Mouse (Mus musculus) MEL (cell line): ENCODE results near the gene Ddx5. TPM values are rescaled to one million over a fixed set of nuclear protein-coding genes. Genes with fewer than 3 reads are reported as not detected.
A peak's percentile ranks its signal among the peaks of the same experiment; 100 is the strongest.

Experiments
- DNase-seq: peaks from one replicate; pipeline ENCODE4 v3.0.0; 2011; ENCODE audit warnings: low read depth, low spot score
- H3K27ac ChIP-seq: 2 replicates; pipeline ENCODE4 v1.5.1; 2012; ENCODE audit warnings: low read depth, mild to moderate bottlenecking, control low read depth, low read length, moderate library complexity; ENCODE audit not compliant: control insufficient read depth
- H3K27me3 ChIP-seq, 2 experiments: fragments of 150-350 bp in 1 of 2; sonication (generic) in 1 of 2; 2 replicates each; pipeline ENCODE4 v1.6.1; 2012; ENCODE audit warnings: low read length in 2 of 2, mild to moderate bottlenecking in 2 of 2, improper control_type of control experiment in 1 of 2, moderate library complexity in 1 of 2; ENCODE audit not compliant: insufficient read depth in 2 of 2, control insufficient read depth in 1 of 2
- H3K36me3 ChIP-seq, 2 experiments: 2 replicates each; pipeline ENCODE4 v1.6.1; 2012 to 2014; ENCODE audit warnings: low read length in 2 of 2, improper control_type of control experiment in 1 of 2, inconsistent platforms in 1 of 2, mild to moderate bottlenecking in 1 of 2; ENCODE audit not compliant: insufficient read depth in 2 of 2, control insufficient read depth in 1 of 2
- H3K4me1 ChIP-seq, 2 experiments: fragments of 150-350 bp in 1 of 2; sonication (generic) in 1 of 2; 2 replicates each; pipeline ENCODE4 v1.6.1; 2012; ENCODE audit warnings: low read length in 2 of 2, improper control_type of control experiment in 1 of 2, mild to moderate bottlenecking in 1 of 2; ENCODE audit not compliant: insufficient read depth in 2 of 2, control insufficient read depth in 1 of 2
- H3K4me3 ChIP-seq, 2 experiments: fragments of 150-350 bp in 1 of 2; sonication (generic) in 1 of 2; 2 replicates each; pipeline ENCODE4 v1.5.1; 2012; ENCODE audit warnings: low read depth in 2 of 2, low read length in 2 of 2, mild to moderate bottlenecking in 2 of 2, moderate library complexity in 2 of 2, control low read depth in 1 of 2, improper control_type of control experiment in 1 of 2; ENCODE audit not compliant: control insufficient read depth in 1 of 2, insufficient read depth in 1 of 2
- H3K79me2 ChIP-seq: 2 replicates; pipeline ENCODE4 v1.6.1; 2012; ENCODE audit warnings: mild to moderate bottlenecking, low read length, moderate library complexity; ENCODE audit not compliant: control insufficient read depth, poor library complexity, insufficient read depth
- H3K9ac ChIP-seq: 2 replicates; pipeline ENCODE4 v1.6.1; 2012; ENCODE audit warnings: low read depth, mild to moderate bottlenecking, control low read depth, low read length, moderate library complexity; ENCODE audit not compliant: control insufficient read depth, poor library complexity, severe bottlenecking
- H3K9me3 ChIP-seq: fragments of 150-350 bp; sonication (generic); replicated peaks from 2 replicates; pipeline ENCODE4 v1.6.1; 2012; ENCODE audit warnings: mild to moderate bottlenecking, low read length, improper control_type of control experiment, moderate library complexity; ENCODE audit not compliant: insufficient read depth
- CHD1 ChIP-seq: IDR thresholded peaks from 2 replicates; pipeline ENCODE4 v1.6.1; 2012; ENCODE audit warnings: low read depth, mild to moderate bottlenecking, inconsistent platforms, low read length, improper control_type of control experiment
- CHD2 ChIP-seq: IDR thresholded peaks from 2 replicates; pipeline ENCODE4 v1.6.1; 2011; ENCODE audit warnings: low read length, improper control_type of control experiment
- E2F4 ChIP-seq: IDR thresholded peaks from 2 replicates; pipeline ENCODE4 v1.6.1; 2011; ENCODE audit warnings: low read depth, low read length, improper control_type of control experiment, borderline replicate concordance
- ELF1 ChIP-seq: IDR thresholded peaks from 2 replicates; pipeline ENCODE4 v1.6.1; 2014; ENCODE audit warnings: low read depth, mild to moderate bottlenecking, inconsistent platforms, low read length, improper control_type of control experiment, moderate library complexity
- EP300 ChIP-seq, 2 experiments: IDR thresholded peaks; 2 replicates each; pipeline ENCODE4 v1.6.1; 2011; ENCODE audit warnings: improper control_type of control experiment in 2 of 2, low read length in 2 of 2, low read depth in 1 of 2, mild to moderate bottlenecking in 1 of 2
- ETS1 ChIP-seq: IDR thresholded peaks from 2 replicates; pipeline ENCODE4 v1.6.1; 2012; ENCODE audit warnings: low read depth, mild to moderate bottlenecking, inconsistent platforms, low read length, improper control_type of control experiment, moderate library complexity
- GATA1 ChIP-seq: IDR thresholded peaks from 2 replicates; pipeline ENCODE4 v1.6.1; 2011; ENCODE audit warnings: low read depth, low read length, improper control_type of control experiment
- MEF2A ChIP-seq: IDR thresholded peaks from 2 replicates; pipeline ENCODE4 v1.6.1; 2014; ENCODE audit warnings: low read depth, mild to moderate bottlenecking, inconsistent platforms, low read length, improper control_type of control experiment; ENCODE audit not compliant: poor library complexity, insufficient replicate concordance, severe bottlenecking; ENCODE audit errors: extremely low read depth
- MXI1 ChIP-seq: IDR thresholded peaks from 2 replicates; pipeline ENCODE4 v1.6.1; 2011; ENCODE audit warnings: mild to moderate bottlenecking, low read depth, low read length, improper control_type of control experiment
- MYB ChIP-seq: IDR thresholded peaks from 2 replicates; pipeline ENCODE4 v1.6.1; 2011; ENCODE audit warnings: mild to moderate bottlenecking, low read depth, low read length, improper control_type of control experiment
- NELFE ChIP-seq: IDR thresholded peaks from 2 replicates; pipeline ENCODE4 v1.6.1; 2011; ENCODE audit warnings: low read depth, low read length, improper control_type of control experiment
- NRF1 ChIP-seq: IDR thresholded peaks from 2 replicates; pipeline ENCODE4 v1.6.1; 2014; ENCODE audit warnings: low read depth, mild to moderate bottlenecking, inconsistent platforms, low read length, improper control_type of control experiment, moderate library complexity; ENCODE audit not compliant: poor library complexity, insufficient read depth, severe bottlenecking
- POLR2AphosphoS2 ChIP-seq: IDR thresholded peaks from 2 replicates; pipeline ENCODE4 v1.6.1; 2011; ENCODE audit warnings: low read length, improper control_type of control experiment
- POLR2AphosphoS5 ChIP-seq: IDR thresholded peaks from 2 replicates; pipeline ENCODE4 v1.6.1; 2012; ENCODE audit warnings: low read depth, borderline replicate concordance, mild to moderate bottlenecking, inconsistent platforms, low read length, moderate library complexity, mixed read lengths
- RCOR1 ChIP-seq: IDR thresholded peaks from 2 replicates; pipeline ENCODE4 v1.6.1; 2012; ENCODE audit warnings: low read depth, mild to moderate bottlenecking, inconsistent platforms, low read length, improper control_type of control experiment
- SIN3A ChIP-seq: IDR thresholded peaks from 2 replicates; pipeline ENCODE4 v1.6.1; 2012; ENCODE audit warnings: low read length, improper control_type of control experiment, inconsistent platforms
- SMC3 ChIP-seq: IDR thresholded peaks from 2 replicates; pipeline ENCODE4 v1.6.1; 2011; ENCODE audit warnings: low read depth, low read length, improper control_type of control experiment
- TAL1 ChIP-seq: IDR thresholded peaks from 2 replicates; pipeline ENCODE4 v1.6.1; 2012; ENCODE audit warnings: mild to moderate bottlenecking, inconsistent platforms, low read length, moderate library complexity, mixed read lengths
- USF1 ChIP-seq: IDR thresholded peaks from 2 replicates; pipeline ENCODE4 v1.6.1; 2014; ENCODE audit warnings: low read depth, mild to moderate bottlenecking, inconsistent platforms, low read length, improper control_type of control experiment, moderate library complexity
- ZKSCAN1 ChIP-seq: IDR thresholded peaks from 2 replicates; pipeline ENCODE4 v1.6.1; 2012; ENCODE audit warnings: low read depth, mild to moderate bottlenecking, inconsistent platforms, low read length, improper control_type of control experiment, moderate library complexity
- ZMIZ1 ChIP-seq: IDR thresholded peaks from 2 replicates; pipeline ENCODE4 v1.6.1; 2012; ENCODE audit warnings: low read depth, mild to moderate bottlenecking, inconsistent platforms, low read length, improper control_type of control experiment, moderate library complexity
- ZNF384 ChIP-seq: IDR thresholded peaks from 2 replicates; pipeline ENCODE4 v1.6.1; 2012; ENCODE audit warnings: low read depth, mild to moderate bottlenecking, inconsistent platforms, low read length, improper control_type of control experiment
- polyA plus RNA-seq, 2 experiments: library from polyadenylated mRNA; stranded (reverse) in 1 of 2; unstranded in 1 of 2; fragments of >175 nt in 1 of 2; fragments of >200 nt in 1 of 2; gene quantifications; 2 replicates each; pipeline versions ENCODE4 v1.2.1 to v1.2.4; 2012; ENCODE audit warnings: low replicate concordance in 2 of 2, low read depth in 1 of 2; ENCODE audit not compliant: insufficient read length in 2 of 2, insufficient read depth in 1 of 2, missing spikeins in 1 of 2
- total RNA-seq: library from RNA; depleted of rRNA; stranded (reverse); fragments of 300-350 nt; gene quantifications from 2 replicates; pipeline ENCODE4 v1.2.3, GENCODE M21; 2012

Gene Ddx5
- total and polyA plus RNA-seq, 3 experiments = 338 to 3,269 (median 748) TPM

DNA sequence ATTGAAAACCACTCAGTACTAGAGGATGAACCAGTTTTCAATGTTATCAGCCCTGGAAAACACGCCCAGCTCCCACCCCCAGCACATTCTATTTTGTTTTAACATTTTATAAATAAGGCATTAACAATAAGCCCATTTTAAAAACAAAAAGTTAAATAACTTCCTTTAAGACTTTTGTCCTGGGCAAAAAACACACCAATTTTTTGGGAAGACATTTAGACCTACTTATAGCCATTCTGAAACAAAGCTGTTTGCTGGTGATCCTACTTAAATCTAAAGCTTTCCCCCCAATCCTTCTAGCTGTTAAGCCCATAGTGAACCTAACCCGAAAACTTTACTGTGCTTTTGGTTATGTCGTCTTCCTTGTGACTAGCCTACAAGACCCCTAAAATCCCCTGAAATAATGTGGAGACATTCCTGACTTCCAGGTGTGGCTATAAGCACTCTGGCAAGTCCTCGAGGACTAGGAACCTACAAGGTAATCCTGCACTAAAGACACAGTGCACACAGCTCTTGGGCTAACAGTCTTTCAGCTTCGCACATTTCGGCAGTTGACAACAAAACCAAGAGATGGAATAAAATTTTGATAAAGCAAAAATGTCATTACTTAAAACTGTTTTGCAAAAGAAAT, 8.3 kb downstream of the Ddx5 start:
- H3K27ac ChIP-seq = peak overlapping the region; percentile 5; the same call in 1 of the 2 replicates
- H3K27me3 ChIP-seq = no peaks in the 10 kb centered on the region
- H3K4me1 ChIP-seq = peaks cover 3 to 13% of the 10 kb centered on the region in 2 experiments
- no peak overlapping the region for H3K9ac ChIP-seq
- H3K4me3 ChIP-seq = no peak overlapping the region
- H3K9me3 ChIP-seq = no peaks in the 10 kb centered on the region
- no peak for TF ChIP-seq MYB
- TF ChIP-seq RCOR1 = no peak
- peak; percentile 33 for TF ChIP-seq ZMIZ1
- TF ChIP-seq USF1 = no peak
- no peak for TF ChIP-seq E2F4
- peak; percentile 53; the same call in 1 of the 2 replicates for TF ChIP-seq CHD1
- 0 out of 2 replicates have a peak, but pooled peaks have one; percentile 54 for TF ChIP-seq POLR2AphosphoS2
- TF ChIP-seq SIN3A = peak; percentile 46; the same call in 1 of the 2 replicates
- no peak for TF ChIP-seq MEF2A
- TF ChIP-seq, all 39 proteins: peak for 4
- no peak for DNase-seq
- peaks cover 32% of the 10 kb centered on the region for H3K79me2 ChIP-seq
- H3K36me3 ChIP-seq = peaks cover 53 to 54% of the 10 kb centered on the region in 2 experiments

DNA sequence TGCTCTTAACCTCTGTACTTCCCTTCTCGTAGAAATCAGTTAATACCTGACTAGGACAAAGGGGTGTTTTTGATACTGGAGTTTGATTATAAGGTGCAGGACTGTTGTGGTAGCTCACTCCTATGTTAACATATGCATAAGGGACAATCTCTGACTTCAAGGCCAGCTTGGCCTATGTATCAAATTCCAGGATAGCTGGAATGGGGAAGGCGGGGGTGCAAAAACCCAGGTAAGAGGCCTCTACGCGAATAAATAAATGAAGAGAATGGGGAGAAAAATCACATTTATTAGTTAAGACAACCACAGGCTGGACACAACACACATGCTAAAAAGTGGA, 8.9 kb downstream of the Ddx5 start:
- no peak overlapping the region; the same call in 1 of the 2 replicates for H3K9ac ChIP-seq
- no peaks in the 10 kb centered on the region for H3K9me3 ChIP-seq
- peak overlapping the region; percentile 74; the same call in 1 of the 2 replicates for H3K27ac ChIP-seq
- TF ChIP-seq CHD1 = peak; percentile 78; the same call in 1 of the 2 replicates
- no peak for TF ChIP-seq SMC3
- H3K79me2 ChIP-seq = peaks cover 25% of the 10 kb centered on the region
- no peak for DNase-seq
- no peak overlapping the region for H3K4me3 ChIP-seq
- no peaks in the 10 kb centered on the region for H3K27me3 ChIP-seq
- peaks cover 47 to 48% of the 10 kb centered on the region in 2 experiments for H3K36me3 ChIP-seq
- H3K4me1 ChIP-seq = peaks cover 3 to 7% of the 10 kb centered on the region in 2 experiments; a peak in 3 of 4 replicates

DNA sequence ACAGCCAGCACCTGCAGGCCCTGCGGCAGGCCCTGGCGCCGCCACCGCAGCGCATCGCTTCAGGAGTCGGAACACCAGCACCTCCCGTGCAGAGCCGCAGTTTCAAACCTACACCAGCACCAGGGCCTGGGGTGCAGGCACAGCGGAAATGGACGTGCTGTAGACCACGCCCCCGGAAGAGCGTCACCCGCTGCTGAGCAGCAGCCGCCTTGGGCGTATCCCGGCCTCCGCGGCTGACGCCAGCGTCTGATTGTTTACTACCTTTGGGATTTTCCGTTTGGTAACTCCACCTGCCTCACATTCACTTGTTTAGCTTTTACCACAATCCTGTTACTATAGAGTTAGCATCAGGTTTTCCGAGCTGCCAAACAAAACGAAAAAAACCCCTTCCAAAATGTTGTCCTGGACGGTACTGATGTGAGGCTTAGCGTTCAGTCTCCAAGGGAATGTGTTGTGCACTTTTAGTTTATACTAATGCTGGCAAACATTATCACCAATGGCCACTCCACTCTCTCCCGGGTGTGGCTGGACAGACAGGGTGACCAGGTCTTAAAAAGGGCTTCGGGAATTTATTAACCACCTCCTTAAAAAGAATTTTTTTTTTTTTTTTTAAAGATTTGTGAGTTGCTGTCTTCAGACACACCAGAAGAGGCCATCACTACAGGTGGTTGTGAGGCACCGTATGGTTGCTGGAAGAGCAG, 9.4 kb downstream of the Ddx5 start, which contains the start of gene Polg2:
TSS of gene Polg2 (minus strand) at position 150 of the 701 bp plus-strand sequence.
- peaks cover 42 to 43% of the 10 kb centered on the region in 2 experiments for H3K36me3 ChIP-seq
- H3K79me2 ChIP-seq = peaks cover 25% of the 10 kb centered on the region
- peaks cover 3 to 7% of the 10 kb centered on the region in 2 experiments; a peak in 3 of 4 replicates for H3K4me1 ChIP-seq
- H3K27ac ChIP-seq = peak within 1 kb of the TSS; percentile 82
- no peaks in the 10 kb centered on the region for H3K27me3 ChIP-seq
- no peaks in the 10 kb centered on the region for H3K9me3 ChIP-seq
- peak within 1 kb of the TSS; percentile 92 for H3K9ac ChIP-seq
- DNase-seq = peak; percentile 99
- H3K4me3 ChIP-seq = peak within 1 kb of the TSS; percentile 70 to 75
- TF ChIP-seq SIN3A (peak; percentile 95), CHD1 (0 out of 2 replicates have a peak, but pooled peaks have one; percentile 75), NRF1 (0 out of 2 replicates have a peak, but pooled peaks have one; percentile 37), ZNF384 (peak; percentile 71; the same call in 1 of the 2 replicates), GATA1 (no peak), TAL1 (no peak), ELF1 (peak; percentile 89), POLR2AphosphoS5 (peak; percentile 93), NELFE (peak; percentile 98), ZKSCAN1 (peak; percentile 82), EP300 (IDR thresholded peaks at IDR 0.05; ENCODE audit: low read depth in 1 of 2, low read length in 2 of 2) (peak in 1 of 2 experiments; percentile 57; a peak in 2 of 4 replicates), MXI1 (peak; percentile 73), USF1 (peak; percentile 24; the same call in 1 of the 2 replicates), CHD2 (peak; percentile 64; the same call in 1 of the 2 replicates), ETS1 (peak; percentile 75)
